Mouse (Mus musculus) layer of hippocampus, adult 8-10 months (tissue): Measurements from ENCODE around the gene Mrpl52. TPM values are rescaled to one million over a fixed set of nuclear protein-coding genes. Genes with fewer than 3 reads are reported as not detected.

ENCODE experiments used
- DNase-seq, 2 experiments: peaks; one replicate each; pipeline ENCODE4 v3.0.0; 2022; ENCODE audit warnings: low spot score in 2 of 2
- total RNA-seq, 4 experiments: library from RNA; stranded (reverse); gene quantifications; 2 replicates each; pipeline ENCODE4 v1.2.4; 2022

Gene Mrpl52
- total RNA-seq, 4 experiments from 2014 or later, result 88.3 to 116 (median 96.6) TPM

GRCm38 (mm10) chr14:54464293-54465005 lies 37.7 kb downstream of the Mrpl52 start:
- peak in 1 of 2 experiments; percentile 43 for DNase-seq

DNA sequence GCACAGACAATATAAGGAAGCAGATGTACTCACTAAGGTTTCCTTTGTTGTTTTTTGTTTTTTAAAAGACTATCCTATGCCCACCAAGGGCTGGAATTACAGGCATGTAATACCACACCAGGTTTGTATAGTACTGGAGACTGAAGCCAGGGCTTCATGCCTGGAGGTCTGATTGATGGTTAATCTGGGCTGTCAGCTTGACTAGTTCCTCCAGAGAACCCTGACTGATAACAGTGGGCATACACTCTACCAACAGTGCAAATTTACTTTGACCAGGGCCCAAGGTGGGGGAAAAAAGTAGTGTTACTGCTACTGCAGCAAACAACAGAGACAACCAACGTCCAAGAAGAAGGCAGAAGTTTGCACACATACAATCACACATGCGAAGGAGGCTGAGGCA lies 44.8 kb downstream of the Mrpl52 start:
- no peak for DNase-seq

DNA sequence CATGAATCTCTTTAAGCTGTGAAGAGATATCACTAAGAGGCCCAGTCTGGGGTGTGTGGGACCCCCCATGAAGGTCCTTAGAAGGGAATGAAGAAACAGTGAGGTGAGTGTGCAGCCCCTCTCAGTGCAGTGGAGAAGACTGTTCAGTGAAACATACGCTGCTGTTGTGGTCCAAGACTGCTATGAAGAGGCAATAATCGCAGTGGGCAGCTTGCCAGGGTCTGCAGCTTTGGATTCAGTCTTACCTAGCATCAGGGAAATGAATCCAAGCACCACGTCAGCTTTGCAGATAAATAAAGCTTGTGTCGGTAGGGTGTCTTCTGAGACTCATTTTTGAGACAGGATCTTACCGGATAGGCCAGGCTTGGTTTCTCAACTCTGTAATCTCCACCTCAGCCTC lies 46.0 kb downstream of the Mrpl52 start:
- no peak for DNase-seq

DNA sequence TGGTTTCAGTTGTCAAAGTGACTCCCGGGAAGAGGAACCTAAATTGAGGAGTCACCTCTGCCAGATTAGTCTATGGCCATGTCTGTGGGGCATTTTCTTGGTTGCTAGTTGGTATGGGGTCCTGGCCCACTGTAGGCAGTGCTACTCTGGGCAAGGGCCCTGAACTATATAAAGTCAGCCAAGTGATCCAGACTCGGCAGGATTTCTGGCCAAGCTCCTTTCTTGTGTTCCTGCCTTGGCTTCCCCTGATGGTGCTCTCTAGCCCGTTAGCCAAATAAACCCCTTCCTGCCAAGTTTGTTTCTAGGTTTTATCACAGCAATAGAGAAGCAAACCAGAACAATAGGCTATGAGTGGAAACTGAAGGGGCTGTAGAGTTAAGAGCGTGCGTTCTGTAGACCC lies 48.0 kb downstream of the Mrpl52 start:
- no peak for DNase-seq

GRCm38 (mm10) chr14:54475941-54476844 lies 49.5 kb downstream of the Mrpl52 start, which contains the start of gene Rem2:
Gene Rem2 (plus strand): TSS chr14:54476100.
- peak; percentile 42 to 68 for DNase-seq

DNA sequence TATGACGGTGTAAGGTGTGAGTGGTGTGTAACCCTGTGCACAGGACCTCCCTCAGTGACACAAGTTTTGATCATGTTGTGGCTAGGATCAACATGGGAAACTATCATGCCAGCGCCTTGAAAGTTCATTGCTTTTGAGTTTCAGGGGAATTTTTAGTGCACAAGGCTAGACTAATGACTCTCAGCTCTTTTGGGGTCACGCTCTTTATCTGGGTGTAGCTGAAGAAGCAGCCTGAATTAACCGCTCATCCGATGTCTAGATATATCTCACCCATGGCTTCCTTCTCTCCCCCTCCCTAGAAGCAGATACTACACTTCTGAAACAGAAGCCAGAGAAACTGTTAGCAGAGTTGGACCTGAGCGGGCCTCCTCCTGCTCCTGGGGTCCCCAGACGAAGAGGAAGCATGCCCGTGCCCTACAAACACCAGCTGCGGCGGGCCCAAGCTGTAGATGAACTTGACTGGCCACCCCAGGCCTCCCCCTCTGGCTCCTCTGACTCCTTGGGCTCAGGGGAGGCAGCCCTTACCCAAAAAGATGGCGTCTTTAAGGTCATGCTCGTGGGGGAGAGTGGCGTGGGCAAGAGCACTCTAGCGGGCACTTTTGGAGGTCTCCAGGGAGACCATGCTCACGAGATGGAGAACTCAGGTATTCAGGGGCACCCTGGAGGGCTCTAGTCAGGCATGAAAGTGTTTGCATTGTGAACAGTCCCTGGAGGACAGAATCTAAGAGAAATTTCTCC lies 50.6 kb downstream of the Mrpl52 start:
- DNase-seq, result no peak

Other genes starting within 250 kb of the Mrpl52 start
- gene Dad1, start 172.8 kb upstream of the Mrpl52 start, total RNA-seq, result 100 to 1,000 TPM; 107 to 132 (median 119) TPM
- 10 to 100 TPM; 51.6 to 78.9 (median 60.2) TPM for gene Abhd4, start 172.7 kb upstream of the Mrpl52 start, total RNA-seq
- not detected for gene Olfr49, start 142.0 kb upstream of the Mrpl52 start, total RNA-seq
- 10 to 100 TPM; 50.0 to 56.6 (median 53.4) TPM for gene Oxa1l, start 66.1 kb upstream of the Mrpl52 start, total RNA-seq
- 1 to 10 TPM; 2.0 to 6.5 (median 3.3) TPM for gene Slc7a7, start 9.1 kb upstream of the Mrpl52 start, total RNA-seq
- 10 to 100 TPM; 10.3 to 16.0 (median 13.4) TPM for gene Mmp14, start 4.7 kb downstream of the Mrpl52 start, total RNA-seq
- 10 to 100 TPM; 32.0 to 44.8 (median 36.7) TPM for gene Lrp10, start 37.2 kb downstream of the Mrpl52 start, total RNA-seq
- 10 to 100 TPM; 15.7 to 25.1 (median 18.7) TPM for gene Rem2, start 49.2 kb downstream of the Mrpl52 start, total RNA-seq
- gene Prmt5, start 90.6 kb downstream of the Mrpl52 start, total RNA-seq, result 10 to 100 TPM; 47.0 to 58.2 (median 51.9) TPM
- 1 to 10 TPM; 3.6 to 9.7 (median 4.9) TPM for gene Haus4, start 127.7 kb downstream of the Mrpl52 start, total RNA-seq
- 1 to 10 TPM; 1.3 to 2.7 (median 1.9) TPM for gene Ajuba, start 150.6 kb downstream of the Mrpl52 start, total RNA-seq
- 1 to 10 TPM; 4.4 to 7.8 (median 6.1) TPM for gene 4931414P19Rik, start 179.1 kb downstream of the Mrpl52 start, total RNA-seq
- 100 to 1,000 TPM; 179 to 205 (median 193) TPM for gene Psmb5, start 191.1 kb downstream of the Mrpl52 start, total RNA-seq
- gene Psmb11, start 194.5 kb downstream of the Mrpl52 start, total RNA-seq, result under 1 TPM in 3 of 4 experiments, not detected in 1; 0.14 to 0.51 (median 0.23) TPM
- gene Gm17606, start 214.0 kb downstream of the Mrpl52 start, total RNA-seq, result not detected
- 10 to 100 TPM; 16.0 to 24.1 (median 20.7) TPM for gene Cdh24, start 214.5 kb downstream of the Mrpl52 start, total RNA-seq